9 mouse cellular contexts compared by ENCODE assay signal in genomic region chr7:71193131-71193530, GRCm38 (mm10).
DNase-seq lines count a peak whose midpoint lies in the region; ATAC-seq and TF ChIP-seq lines count a peak whose summit lies in the region.
"Had no signal": no experiment of that assay in that cellular context is flagged by ENCODE, and none has a peak within 500 bp of the region (broad histone marks: within the 10 kb centered on the region; RNA-seq: fewer than 3 reads in every experiment).

No protein-coding gene starts in this region.

- no peaks in the 10 kb centered on the region for H3K4me1 ChIP-seq in heart, adult 2 months (ENCODE audit: control insufficient read depth, insufficient read depth, low read length)
- peaks cover 30% of the 10 kb centered on the region for H3K4me1 ChIP-seq in kidney, embryonic 15.5 days
- no peaks in the 10 kb centered on the region for H3K4me1 ChIP-seq in thymus, adult 2 months (replicated peaks; ENCODE audit: control insufficient read depth, insufficient read depth, low read length)

- H3K27ac ChIP-seq in layer of hippocampus, adult 2 months = no peak overlapping the region
- H3K27ac ChIP-seq in heart, adult 2 months = no peak overlapping the region
- peak overlapping the region; percentile 22; the same call in 1 of the 2 replicates for H3K27ac ChIP-seq in kidney, embryonic 15.5 days
- H3K27ac ChIP-seq in thymus, adult 2 months (ENCODE audit: control insufficient read depth, insufficient read depth, low read length) = no peak overlapping the region
- H3K27ac ChIP-seq: limb, embryonic 13.5 days had no signal

- no peaks in the 10 kb centered on the region for H3K27me3 ChIP-seq in heart, adult 2 months (ENCODE audit: control insufficient read depth, insufficient read depth, low read length)
- no peaks in the 10 kb centered on the region for H3K27me3 ChIP-seq in kidney, embryonic 15.5 days
- no peaks in the 10 kb centered on the region for H3K27me3 ChIP-seq in thymus, adult 2 months (ENCODE audit: control insufficient read depth, insufficient read depth, low read length)
- H3K27me3 ChIP-seq: limb, embryonic 13.5 days had no signal

- H3K4me2 ChIP-seq in kidney, embryonic 15.5 days = no peak overlapping the region
- H3K4me2 ChIP-seq: limb, embryonic 13.5 days had no signal

- no peak overlapping the region for H3K4me3 ChIP-seq in layer of hippocampus, adult 2 months
- no peak overlapping the region for H3K4me3 ChIP-seq in heart, adult 2 months
- no peak overlapping the region for H3K4me3 ChIP-seq in kidney, embryonic 15.5 days (replicated peaks)
- H3K4me3 ChIP-seq in thymus, adult 2 months (ENCODE audit: control insufficient read depth, insufficient read depth, low read length) = no peak overlapping the region
- H3K4me3 ChIP-seq: limb, embryonic 13.5 days had no signal

- no peak for ATAC-seq in kidney, embryonic 15.5 days (replicated peaks; ENCODE audit: low FRiP score)

- WGBS in heart, adult 2 months = 30% methylated on average over 7 of the region's 7 CpGs
- 29% methylated on average over 7 of the region's 7 CpGs for WGBS in kidney, embryonic 15.5 days
- 47% methylated on average over 7 of the region's 7 CpGs for WGBS in thymus, adult 2 months

- TF ChIP-seq EP300 in heart, adult 2 months (IDR thresholded peaks at IDR 0.05; ENCODE audit: insufficient read depth, low read depth, low read length) = no peak

- no peak for TF ChIP-seq POLR2A in heart, adult 2 months (IDR thresholded peaks at IDR 0.05; ENCODE audit: insufficient read depth, low read depth, low read length)
- no peak for TF ChIP-seq POLR2A in thymus, adult 2 months (IDR thresholded peaks at IDR 0.05; ENCODE audit: control insufficient read depth, extremely low read depth, insufficient read depth, low read length, poor library complexity)

- DNase-seq in layer of hippocampus, postnatal 14 days (ENCODE audit: low spot score in 2 of 2) = peak; percentile 6 to 13
- no peak for DNase-seq in layer of hippocampus, adult 2 months (ENCODE audit: low spot score in 2 of 2)
- peak; percentile 26 to 28 for DNase-seq in heart, adult 2 months
- DNase-seq in lung, postnatal 36 days = peak; percentile 71
- DNase-seq in thymus, adult 2 months = no peak
- no peak for DNase-seq in right cerebral cortex, adult 2 months (ENCODE audit: low spot score in 2 of 2)
- no peak for DNase-seq in spleen, postnatal 14 days (ENCODE audit: low spot score in 2 of 2)

- no peaks in the 10 kb centered on the region for H3K9me3 ChIP-seq in kidney, embryonic 15.5 days (replicated peaks)
- H3K9me3 ChIP-seq: limb, embryonic 13.5 days had no signal

- TF ChIP-seq CTCF in layer of hippocampus, adult 2 months (conservative IDR thresholded peaks at IDR 0.05) = no peak
- no peak for TF ChIP-seq CTCF in heart, adult 2 months (IDR thresholded peaks at IDR 0.05)
- TF ChIP-seq CTCF in thymus, adult 2 months (IDR thresholded peaks at IDR 0.05; ENCODE audit: borderline replicate concordance, control insufficient read depth, extremely low read depth, insufficient read depth, low read length, poor library complexity) = no peak

- intact Hi-C loops in heart, adult 2 months (cut with DNase I) = no loop called here

- H3K79me2 ChIP-seq in heart, adult 2 months (replicated peaks; ENCODE audit: control insufficient read depth, insufficient read depth, low read length) = no peaks in the 10 kb centered on the region

- H3K36me3 ChIP-seq in heart, adult 2 months (ENCODE audit: control insufficient read depth, insufficient read depth, low read length) = no peaks in the 10 kb centered on the region
- no peaks in the 10 kb centered on the region for H3K36me3 ChIP-seq in kidney, embryonic 15.5 days
- H3K36me3 ChIP-seq in thymus, adult 2 months (ENCODE audit: control insufficient read depth, insufficient read depth, low read length) = no peaks in the 10 kb centered on the region
- H3K36me3 ChIP-seq: limb, embryonic 13.5 days had no signal

- H3K9ac ChIP-seq in heart, adult 2 months (ENCODE audit: low read depth, low read length) = no peak overlapping the region
- H3K9ac ChIP-seq in kidney, embryonic 15.5 days = no peak overlapping the region
- H3K9ac ChIP-seq: limb, embryonic 13.5 days had no signal

Comparison
In these comparisons a context has a peak if more than half of its experiments do, and no peak if none do; other contexts are left out.
1. DNase-seq: peak in layer of hippocampus, postnatal 14 days (2 of 2), heart, adult 2 months (2 of 2) and lung, postnatal 36 days (single experiment); none in layer of hippocampus, adult 2 months (0 of 2), thymus, adult 2 months (single experiment), right cerebral cortex, adult 2 months (0 of 2) and spleen, postnatal 14 days (0 of 2).